Mouse (Mus musculus) small intestine, adult 2 months (tissue): ENCODE results near the gene Ttll1. TPM values are rescaled to one million over a fixed set of nuclear protein-coding genes. Genes with fewer than 3 reads are reported as not detected.

Experiments
- H3K27ac ChIP-seq: fragments of 200-500 bp; 2 replicates; pipeline ENCODE4 v1.5.1; 2012; ENCODE audit warnings: low read depth, low read length, control low read depth, inconsistent platforms; ENCODE audit not compliant: insufficient read depth
- H3K27me3 ChIP-seq: fragments of 200-500 bp; 2 replicates; pipeline ENCODE4 v1.6.1; 2012; ENCODE audit warnings: mild to moderate bottlenecking, moderate library complexity, low read length, inconsistent platforms; ENCODE audit not compliant: control insufficient read depth, insufficient read depth
- H3K36me3 ChIP-seq: fragments of 200-500 bp; 2 replicates; pipeline ENCODE4 v1.6.1; 2012; ENCODE audit warnings: mild to moderate bottlenecking, low read length, control low read depth, inconsistent platforms; ENCODE audit not compliant: control insufficient read depth, insufficient read depth
- H3K4me1 ChIP-seq: fragments of 200-500 bp; 2 replicates; pipeline ENCODE4 v1.6.1; 2012; ENCODE audit warnings: low read length, inconsistent platforms, mixed read lengths; ENCODE audit not compliant: control insufficient read depth, insufficient read depth, insufficient read length
- H3K4me3 ChIP-seq: fragments of 200-500 bp; 2 replicates; pipeline ENCODE4 v1.5.1; 2012; ENCODE audit warnings: low read depth, mild to moderate bottlenecking, control low read depth, inconsistent platforms, low read length, moderate library complexity
- CTCF ChIP-seq: fragments of 200-500 bp; IDR thresholded peaks from 2 replicates; pipeline ENCODE4 v1.5.1; 2012; ENCODE audit warnings: low read depth, mild to moderate bottlenecking, control low read depth, inconsistent platforms, low read length, moderate library complexity, mixed read lengths; ENCODE audit not compliant: insufficient replicate concordance, insufficient read length; ENCODE audit errors: extremely low read depth
- POLR2A ChIP-seq: fragments of 200-500 bp; IDR thresholded peaks from 2 replicates; pipeline ENCODE4 v1.6.1; 2012; ENCODE audit warnings: low read depth, mild to moderate bottlenecking, control low read depth, inconsistent platforms, low read length, moderate library complexity
- WGBS: fragments of 180-500 bp; shearing (Covaris S2); methylation state at CpG from one replicate; pipeline ENCODE4 v1.1.7; 2018; 5-methylcytosine and 5-hydroxymethylcytosine counted together
- polyA plus RNA-seq: library from polyadenylated mRNA; depleted of rRNA; stranded (reverse); fragments of >200 nt; gene quantifications from 2 replicates; pipeline ENCODE4 v1.2.3, GENCODE M21; 2012; rRNA removed

Gene Ttll1
- polyA plus RNA-seq = 2.3 and 3.1 TPM in 2 replicates

DNA sequence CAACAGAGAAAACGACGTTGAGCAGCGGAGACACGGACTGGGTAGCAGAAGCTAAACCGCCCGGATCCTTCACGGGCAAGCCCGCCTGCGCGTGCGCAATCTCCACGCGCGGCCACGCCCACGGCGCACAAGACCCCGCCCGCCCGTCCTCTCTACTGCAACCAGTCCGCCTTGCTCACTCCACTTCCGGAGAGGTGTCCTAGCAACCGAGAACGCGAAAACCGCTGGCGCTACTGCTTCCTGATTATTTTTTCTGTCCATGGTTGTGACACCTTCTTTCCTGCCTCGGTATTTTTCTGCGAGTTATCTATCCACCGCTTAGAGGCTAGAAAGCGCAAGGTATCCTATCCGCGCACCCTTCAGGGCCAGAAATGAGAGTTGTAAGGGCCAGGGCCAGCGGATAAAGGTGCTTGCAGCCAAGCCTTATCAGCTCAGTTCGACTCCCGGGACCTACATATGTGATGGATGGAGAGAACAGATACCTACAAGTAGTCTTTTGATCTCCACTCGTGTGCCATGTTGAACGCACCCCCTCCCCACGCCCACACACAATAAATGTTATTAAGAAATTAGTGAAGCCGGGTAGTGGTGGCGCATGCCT, at the start of gene Ttll1:
TSS of gene Ttll1 (minus strand) at position 89 of the 601 bp plus-strand sequence.
- no peaks in the 10 kb centered on the region for H3K4me1 ChIP-seq
- 8% methylated on average over 41 of the region's 41 CpGs for WGBS
- H3K36me3 ChIP-seq = no peaks in the 10 kb centered on the region
- no peaks in the 10 kb centered on the region for H3K27me3 ChIP-seq
- TF ChIP-seq CTCF (no peak), POLR2A (peak; percentile 37; the same call in 1 of the 2 replicates)
- peak within 1 kb of the TSS; percentile 56 for H3K4me3 ChIP-seq
- no peak within 1 kb of the TSS for H3K27ac ChIP-seq

DNA sequence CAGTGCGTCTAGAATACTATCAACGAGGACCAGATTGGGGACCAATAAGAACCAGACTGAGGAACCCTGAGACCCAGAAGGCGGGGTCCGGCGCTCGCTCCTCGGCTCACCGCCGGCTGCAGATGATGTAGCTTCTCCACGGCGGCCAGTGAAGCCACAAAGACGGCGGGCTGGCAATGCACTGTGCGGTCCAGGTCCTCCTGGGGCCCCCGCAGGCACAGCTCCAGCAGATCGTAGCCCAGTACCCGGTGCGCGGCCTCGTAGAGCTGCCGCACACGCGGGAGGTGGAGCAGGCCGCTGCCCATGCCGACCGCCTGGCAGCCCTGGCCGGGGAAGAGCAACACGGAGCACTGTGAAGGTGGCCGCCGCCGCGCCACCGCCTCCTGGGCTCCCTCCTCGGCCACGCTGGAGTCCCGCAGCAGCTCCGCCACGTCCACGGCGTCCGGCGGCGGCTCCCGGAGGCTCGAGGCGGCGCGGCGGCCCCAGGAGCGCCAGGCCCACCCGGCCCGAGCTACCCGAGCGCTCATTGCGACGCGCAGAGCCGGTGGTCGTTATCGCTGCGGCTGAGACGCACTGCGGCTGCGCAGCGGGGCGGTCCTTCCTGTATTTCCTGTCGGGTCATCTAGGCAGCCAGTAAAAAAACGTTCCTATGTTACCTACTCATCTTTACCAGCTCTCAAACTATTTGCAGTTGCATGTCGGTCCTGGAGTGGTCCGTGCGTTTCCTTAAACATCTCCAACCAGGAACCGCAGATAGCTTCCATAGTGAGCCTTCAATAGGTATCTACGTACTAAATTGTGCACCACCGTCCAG, 44.7 kb upstream of the Ttll1 start:
- no peak for TF ChIP-seq CTCF
- peak; percentile 70 for TF ChIP-seq POLR2A
- peaks cover 2% of the 10 kb centered on the region; the same call in 1 of the 2 replicates for H3K4me1 ChIP-seq
- peak overlapping the region; percentile 51; the same call in 1 of the 2 replicates for H3K27ac ChIP-seq
- WGBS = under 1% methylated on average over 74 of the region's 74 CpGs
- H3K4me3 ChIP-seq = peak overlapping the region; percentile 92
- no peaks in the 10 kb centered on the region; the same call in 1 of the 2 replicates for H3K36me3 ChIP-seq
- no peaks in the 10 kb centered on the region for H3K27me3 ChIP-seq

DNA sequence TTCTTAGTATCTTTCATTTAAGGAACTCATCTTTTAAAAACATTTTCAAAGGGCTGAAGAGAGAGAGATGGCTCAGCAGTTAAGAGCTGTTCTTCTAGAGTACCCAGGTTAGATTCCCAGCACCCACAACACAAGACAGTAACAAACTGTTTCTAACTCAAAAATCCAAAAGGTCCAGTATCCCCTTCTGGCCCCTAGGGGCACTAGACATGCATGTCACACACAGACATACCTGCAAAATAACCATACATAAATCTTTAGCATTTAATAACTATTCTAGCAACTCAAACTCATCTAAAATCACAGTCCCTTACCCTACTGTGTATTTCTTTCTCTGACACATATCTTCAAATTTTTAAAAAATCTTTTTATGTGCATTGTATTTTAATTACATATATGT, 43.1 kb upstream of the Ttll1 start:
- TF ChIP-seq POLR2A = no peak
- no peak for TF ChIP-seq CTCF
- H3K4me3 ChIP-seq = no peak overlapping the region
- H3K4me1 ChIP-seq = peaks cover 2% of the 10 kb centered on the region; the same call in 1 of the 2 replicates
- peaks cover 7% of the 10 kb centered on the region for H3K36me3 ChIP-seq
- no peak overlapping the region for H3K27ac ChIP-seq
- no peaks in the 10 kb centered on the region for H3K27me3 ChIP-seq

DNA sequence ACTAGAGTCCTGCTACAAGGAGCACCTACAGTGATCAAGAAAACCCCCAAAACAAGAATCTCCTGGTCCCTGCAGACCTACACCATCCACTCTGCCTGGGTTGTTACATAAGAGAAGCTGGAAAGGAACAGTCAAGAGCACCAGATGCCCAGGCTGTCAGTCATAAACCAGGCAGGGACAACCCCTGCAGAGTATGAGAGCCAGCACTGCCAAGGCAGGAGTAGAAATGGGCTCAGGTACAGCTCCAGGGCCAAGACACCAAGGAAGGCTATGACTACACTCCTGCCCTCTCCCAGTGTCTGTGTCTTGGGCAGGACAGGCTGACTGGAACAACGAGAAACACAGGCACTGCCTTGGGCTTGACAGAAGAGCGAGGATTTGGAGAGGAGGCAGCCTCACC, 39.4 kb upstream of the Ttll1 start:
- Histone ChIP-seq H3K4me3 (no peak overlapping the region), H3K27me3 (no peaks in the 10 kb centered on the region), H3K4me1 (peaks cover 2% of the 10 kb centered on the region; the same call in 1 of the 2 replicates), H3K36me3 (peaks cover 23% of the 10 kb centered on the region), H3K27ac (no peak overlapping the region)
- 78% methylated on average over 2 of the region's 2 CpGs for WGBS
- no peak for TF ChIP-seq CTCF

DNA sequence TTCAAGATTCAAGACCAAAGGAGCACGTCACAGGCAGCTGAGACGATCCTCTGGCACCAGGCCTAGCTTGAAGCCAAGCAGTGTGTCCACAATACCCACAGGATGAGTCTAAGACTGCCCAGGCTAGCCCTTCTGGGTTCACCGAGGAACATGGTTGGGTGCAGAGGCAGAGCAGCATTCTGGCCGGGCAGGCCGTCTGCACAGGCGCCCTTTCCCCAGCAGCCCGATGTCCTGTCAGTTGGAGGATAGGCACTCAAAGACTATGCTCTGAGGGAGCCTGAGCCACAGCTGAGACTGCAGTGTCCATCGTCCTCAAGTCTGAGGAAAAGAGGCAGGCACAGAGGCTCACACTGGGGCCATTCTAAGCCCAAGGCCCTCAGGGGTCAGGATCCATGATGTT, 36.5 kb upstream of the Ttll1 start:
- no peaks in the 10 kb centered on the region for H3K27me3 ChIP-seq
- TF ChIP-seq POLR2A = no peak
- TF ChIP-seq CTCF = no peak

DNA sequence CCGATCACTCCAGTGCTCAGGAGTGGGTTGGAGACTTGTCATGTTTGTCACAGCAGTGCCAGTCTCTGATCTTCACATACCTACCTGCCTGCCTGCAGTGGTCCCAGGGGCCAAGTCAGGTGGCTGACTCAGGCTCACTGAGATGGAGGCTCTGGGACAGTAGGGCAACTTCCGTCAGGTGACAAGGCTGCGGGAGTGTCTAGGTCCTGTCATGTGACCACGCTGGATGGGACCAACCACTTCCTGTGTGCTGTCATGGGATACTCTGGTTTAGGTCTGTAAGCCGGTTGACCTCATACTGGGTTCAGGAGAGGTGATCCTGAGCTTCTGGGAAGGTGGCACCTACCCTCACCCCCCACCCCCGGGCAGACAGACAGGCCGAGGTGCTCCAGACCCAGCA, 35.3 kb upstream of the Ttll1 start:
- TF ChIP-seq POLR2A (no peak), CTCF (no peak)
- H3K27ac ChIP-seq = no peak overlapping the region
- H3K4me1 ChIP-seq = no peaks in the 10 kb centered on the region
- 87% methylated on average over 7 of the region's 7 CpGs for WGBS
- peaks cover 23% of the 10 kb centered on the region for H3K36me3 ChIP-seq
- no peaks in the 10 kb centered on the region for H3K27me3 ChIP-seq
- H3K4me3 ChIP-seq = no peak overlapping the region

More for the DNA sequence above, 36.5 kb upstream of the Ttll1 start:
- Histone ChIP-seq H3K4me3 (no peak overlapping the region), H3K4me1 (no peaks in the 10 kb centered on the region), H3K27ac (no peak overlapping the region), H3K36me3 (peaks cover 23% of the 10 kb centered on the region)
- 92% methylated on average over 8 of the region's 8 CpGs for WGBS

DNA sequence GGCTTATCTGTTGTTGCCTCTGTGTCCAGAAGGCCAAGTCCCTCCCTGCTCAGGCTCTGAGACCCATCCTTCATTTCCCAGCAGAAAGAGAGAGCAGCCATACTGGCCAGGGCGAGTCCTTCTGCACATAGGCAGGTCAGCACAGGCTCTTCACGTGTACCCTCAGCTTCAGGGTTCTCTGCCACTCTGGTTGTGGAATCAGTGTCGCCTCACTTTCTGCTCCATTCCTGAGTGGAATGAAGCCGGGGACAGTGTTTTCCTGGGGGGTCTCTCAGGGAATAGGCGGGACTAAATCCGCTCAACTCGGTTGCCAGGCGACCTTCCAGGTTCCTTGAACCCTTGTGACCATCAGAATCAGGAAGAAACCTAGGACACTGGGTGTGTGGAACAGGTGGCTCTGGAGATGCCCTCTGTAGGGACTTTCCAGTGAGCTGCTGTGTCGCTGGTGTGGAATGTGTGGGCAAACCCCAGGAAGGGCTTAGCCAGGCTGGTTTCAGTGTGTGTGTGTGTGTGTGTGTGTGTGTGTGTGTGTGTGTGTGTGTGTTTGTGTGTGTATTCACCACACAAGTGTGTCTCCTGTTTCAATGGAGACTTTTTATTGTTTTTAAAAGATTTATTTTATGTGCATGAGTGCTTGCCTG, 31.1 kb upstream of the Ttll1 start:
- Histone ChIP-seq H3K4me3 (no peak overlapping the region), H3K36me3 (peaks cover 3% of the 10 kb centered on the region), H3K27ac (no peak overlapping the region), H3K27me3 (no peaks in the 10 kb centered on the region), H3K4me1 (no peaks in the 10 kb centered on the region)
- no peak for TF ChIP-seq CTCF
- TF ChIP-seq POLR2A = no peak
- WGBS = 65% methylated on average over 9 of the region's 9 CpGs
